Mouse (Mus musculus) c-Kit-positive CD71-positive TER-119-negative erythroid progenitor cells, embryonic 14.5 days (primary cell): ENCODE measurements around the gene Lnpk.

Experiments
- DNase-seq: peaks from one replicate; pipeline ENCODE4 v3.0.0-alpha.2; 2013; ENCODE audit warnings: low read depth

The Lnpk gene

GRCm38 (mm10) chr2:74578843-74579489, at the start of gene Lnpk:
Gene Lnpk (minus strand): TSS chr2:74579435.
- DNase-seq, result peak; percentile 81

- DNase-seq, result no peak
Observed at GRCm38 (mm10) chr2:74620368-74620767, 41.1 kb upstream of the Lnpk start.

DNA sequence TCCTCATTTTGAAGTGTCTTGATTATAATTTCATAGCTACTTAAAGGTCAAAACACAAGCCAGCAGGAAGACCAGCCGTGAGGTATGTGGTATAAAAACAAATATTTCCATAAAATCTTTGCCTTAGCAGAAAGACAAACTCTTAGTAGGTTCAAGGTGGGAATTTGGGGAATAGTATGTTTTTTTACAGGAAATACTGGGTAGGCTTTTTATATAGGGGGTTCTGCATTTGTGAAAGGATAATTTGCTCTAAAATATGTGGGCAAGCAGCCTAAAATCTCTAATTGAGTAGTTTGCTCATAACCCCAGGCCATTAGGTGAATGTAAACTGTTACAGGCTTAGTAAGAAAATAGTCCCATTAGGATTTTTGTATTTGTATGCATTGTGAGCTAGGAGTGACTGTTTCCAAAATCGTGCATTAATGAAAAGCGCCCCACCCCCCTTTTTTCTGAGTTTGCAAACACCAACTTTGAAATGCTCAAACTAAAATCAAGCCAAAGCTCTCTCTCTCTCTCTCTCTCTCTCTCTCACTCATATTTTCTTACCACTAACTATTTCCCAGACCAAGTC, 40.5 kb upstream of the Lnpk start:
- DNase-seq, result no peak

DNA sequence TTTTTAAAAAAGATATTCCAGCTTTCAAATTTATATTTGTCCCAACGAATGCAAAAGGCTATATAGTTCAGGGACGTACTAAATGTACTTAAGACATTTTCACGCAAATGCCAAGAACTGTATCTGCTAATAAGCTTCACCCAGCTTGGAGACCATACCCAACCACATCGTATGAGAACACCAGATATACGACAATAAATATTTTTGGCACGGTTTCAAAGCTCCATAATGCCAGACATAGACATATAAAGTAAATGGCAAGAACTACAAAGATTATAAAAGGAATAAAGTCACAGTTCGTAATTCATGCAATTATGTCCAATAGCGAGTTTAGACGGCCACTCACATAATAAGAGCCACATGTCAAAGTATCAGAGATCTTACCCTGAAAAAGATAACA, 38.5 kb upstream of the Lnpk start:
- DNase-seq, result no peak

GRCm38 (mm10) chr2:74611406-74611805, 32.2 kb upstream of the Lnpk start:
- DNase-seq, result no peak

GRCm38 (mm10) chr2:74609350-74609749, 30.1 kb upstream of the Lnpk start:
- no peak for DNase-seq

DNA sequence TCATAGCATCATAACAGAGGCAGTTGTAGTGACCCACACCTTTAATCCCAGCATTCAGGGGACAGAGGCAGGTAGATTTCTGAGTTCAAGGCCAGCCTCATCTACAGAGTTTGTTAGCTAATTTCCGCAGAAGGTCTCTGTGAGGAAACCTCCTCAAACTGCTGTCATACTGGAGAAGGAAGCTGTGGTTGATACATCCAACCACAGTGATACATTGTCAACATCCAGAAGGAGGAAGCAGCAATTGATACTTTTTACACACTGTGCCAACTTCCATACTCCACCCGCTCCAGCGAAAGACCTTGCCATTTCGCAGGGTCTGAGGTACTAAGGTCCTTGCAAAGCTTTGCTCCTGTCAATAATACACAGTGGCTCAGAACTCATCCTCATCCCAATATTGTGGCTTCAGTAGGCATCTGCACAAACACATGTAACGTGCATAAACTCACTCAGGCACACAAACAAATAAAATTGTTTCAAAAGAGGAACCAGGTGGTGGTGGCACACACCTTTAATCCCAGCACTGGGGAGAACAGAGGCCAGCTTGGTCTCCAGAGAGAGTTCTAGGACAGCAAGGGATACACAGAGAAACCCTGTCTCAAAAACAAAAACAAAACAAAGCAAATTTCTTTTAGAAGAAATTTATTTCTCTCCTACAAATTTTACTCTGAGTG, 27.0 kb upstream of the Lnpk start:
- DNase-seq, result no peak

- no peak for DNase-seq
Observed at GRCm38 (mm10) chr2:74604011-74604410, 24.8 kb upstream of the Lnpk start.

DNA sequence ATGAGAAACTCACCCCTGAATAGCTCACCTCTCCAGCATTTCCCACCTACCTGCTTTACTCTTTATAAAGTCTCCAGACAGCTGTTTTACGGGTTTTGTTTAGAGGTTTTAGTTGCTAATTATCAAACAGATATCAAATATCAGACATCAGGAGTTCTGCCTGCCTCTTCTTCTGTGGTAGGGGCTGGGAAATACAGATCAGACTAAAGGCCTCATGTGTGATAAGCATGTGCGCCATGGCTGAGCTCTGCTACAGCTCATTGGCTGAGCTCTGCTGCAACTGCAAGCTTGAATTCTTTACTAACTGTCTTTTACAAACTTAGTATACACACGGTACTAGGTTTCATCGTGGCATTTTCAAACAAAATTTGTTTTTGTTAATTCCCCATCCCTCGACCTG, 23.2 kb upstream of the Lnpk start:
- DNase-seq, result no peak

DNA sequence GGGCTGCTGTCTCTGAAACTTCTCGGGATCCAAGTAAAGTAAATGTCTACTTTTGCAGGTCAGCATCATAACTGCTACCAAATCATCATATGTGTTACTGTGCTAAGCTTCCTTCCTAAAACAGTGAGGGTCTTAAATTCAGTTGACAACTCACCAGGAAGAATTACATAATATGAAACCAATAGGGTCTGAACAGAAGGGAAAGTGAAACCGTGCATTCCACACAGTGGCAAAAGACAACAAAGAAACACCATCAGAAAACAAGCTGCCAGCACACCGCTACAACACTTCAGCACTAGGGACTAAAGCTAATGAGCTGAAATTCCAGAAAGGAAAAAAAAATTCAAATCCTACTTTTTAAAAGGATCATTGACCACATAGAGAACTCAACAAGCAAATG, 17.9 kb upstream of the Lnpk start:
- no peak for DNase-seq

- DNase-seq, result no peak
Observed at GRCm38 (mm10) chr2:74596094-74596493, 16.9 kb upstream of the Lnpk start.

DNA sequence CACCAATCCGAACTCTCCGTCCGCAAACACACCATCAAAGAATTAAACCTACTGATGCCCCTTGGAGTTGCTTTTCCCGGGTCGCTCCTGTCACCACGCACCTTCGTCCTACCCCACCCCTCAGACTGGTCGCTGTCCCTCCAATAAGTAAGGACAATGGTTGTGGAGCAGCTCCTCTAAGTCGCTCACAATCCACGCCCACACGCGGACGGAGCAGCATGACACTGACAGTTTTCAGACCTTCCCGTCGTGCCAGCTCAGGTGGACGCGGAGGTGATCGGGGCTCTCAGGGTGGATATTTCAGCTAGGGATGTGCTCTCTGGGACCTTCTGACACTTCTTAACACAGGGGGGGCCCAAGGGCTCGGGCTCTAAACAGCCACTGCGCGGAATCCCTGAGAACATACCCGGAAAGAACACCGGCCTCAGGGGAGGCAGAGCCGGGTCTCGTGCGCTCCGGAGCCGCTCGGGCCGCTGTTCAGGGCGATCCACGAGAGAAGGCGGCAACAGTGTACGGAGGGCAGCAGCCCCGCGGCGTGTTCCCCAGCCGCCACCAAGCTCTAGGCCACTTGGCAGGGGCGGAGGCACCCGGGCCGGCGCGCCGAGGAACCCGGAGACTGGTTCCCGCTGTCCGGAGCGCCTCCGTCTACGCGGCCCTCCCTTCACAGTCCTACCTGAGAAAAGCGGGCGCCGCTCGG, 941 bp downstream of the Lnpk start:
- DNase-seq, result peak; percentile 47

- DNase-seq, result no peak
Observed at GRCm38 (mm10) chr2:74570390-74570789, 8.8 kb downstream of the Lnpk start.

DNA sequence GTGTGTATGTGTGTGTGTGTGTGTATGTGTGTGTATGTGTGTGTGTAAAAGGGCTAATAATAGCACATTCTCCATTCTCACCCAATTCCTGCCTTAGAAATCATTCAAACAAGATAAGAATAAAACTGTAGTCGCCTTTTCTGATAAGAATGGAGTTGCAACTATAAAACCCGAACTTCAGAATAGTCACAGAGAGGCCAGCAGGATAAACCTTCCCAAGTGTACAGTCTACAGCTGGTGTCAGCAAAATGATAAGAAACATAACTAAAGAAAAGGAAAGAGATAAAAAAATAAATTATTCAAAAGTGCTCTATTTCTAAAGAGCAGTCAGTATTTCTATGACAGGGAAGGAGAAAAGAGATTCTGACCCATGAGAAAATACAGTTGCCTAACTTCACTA, 19.4 kb downstream of the Lnpk start:
- no peak for DNase-seq

- no peak for DNase-seq
Observed at GRCm38 (mm10) chr2:74559092-74559491, 20.1 kb downstream of the Lnpk start.

- no peak for DNase-seq
Observed at GRCm38 (mm10) chr2:74557451-74557850, 21.8 kb downstream of the Lnpk start.

DNA sequence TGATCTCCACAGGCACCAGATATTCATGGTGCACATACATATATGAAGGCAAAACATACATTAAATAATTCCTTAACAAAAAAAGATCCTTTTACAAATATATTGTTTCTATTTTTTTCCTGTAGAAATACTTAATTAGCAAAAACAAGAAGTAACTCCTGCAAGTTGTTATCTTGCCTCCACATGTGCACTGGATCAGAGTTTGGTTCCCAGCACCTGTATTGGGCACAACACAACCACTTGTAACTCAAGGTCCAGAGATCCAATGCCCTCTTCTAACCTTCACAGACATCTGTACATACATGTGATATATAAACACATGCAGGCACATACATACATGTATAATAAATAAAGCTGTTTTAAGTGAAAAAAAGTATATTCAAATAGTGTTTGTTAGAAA, 27.3 kb downstream of the Lnpk start:
- no peak for DNase-seq

DNA sequence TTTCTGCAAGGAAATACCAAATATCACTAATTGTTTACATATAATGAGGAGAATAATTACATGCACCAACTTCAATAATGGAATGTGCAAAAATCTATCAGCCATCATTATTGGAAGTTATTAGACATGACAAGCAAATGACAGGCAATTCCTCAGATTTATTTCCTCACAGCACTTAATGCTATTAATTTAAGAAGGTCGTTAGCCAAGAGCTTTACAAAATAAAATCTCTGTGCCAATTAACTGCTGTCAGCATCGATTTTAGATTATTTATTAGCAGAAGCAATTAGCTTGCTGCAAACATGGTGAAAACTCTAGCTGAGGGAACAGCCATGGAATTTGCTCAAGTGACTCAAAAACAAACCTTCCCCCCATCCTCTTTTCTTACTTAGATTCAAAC, 30.9 kb downstream of the Lnpk start:
- no peak for DNase-seq

- no peak for DNase-seq
Observed at GRCm38 (mm10) chr2:74508302-74508701, 70.9 kb downstream of the Lnpk start.

DNA sequence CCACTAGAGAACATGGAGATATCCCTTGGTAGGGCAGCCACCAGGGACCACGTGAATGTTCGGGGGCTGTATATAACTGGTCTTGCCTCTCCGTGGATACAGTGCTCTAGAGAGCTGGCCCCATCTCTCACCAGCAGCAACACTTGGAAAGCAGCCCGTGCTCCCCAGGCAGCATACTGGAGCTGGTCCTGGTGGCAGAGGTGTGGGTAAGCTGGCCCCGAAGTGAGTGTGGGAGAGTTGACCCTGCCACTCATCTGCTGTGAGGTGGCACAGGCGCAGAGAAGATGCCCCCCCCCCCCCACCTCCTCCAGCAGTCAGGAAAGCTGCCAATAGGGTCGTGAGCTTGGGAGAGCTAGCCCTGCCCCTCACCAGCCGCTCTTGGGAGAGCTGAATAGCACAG, 72.8 kb downstream of the Lnpk start:
- no peak for DNase-seq

DNA sequence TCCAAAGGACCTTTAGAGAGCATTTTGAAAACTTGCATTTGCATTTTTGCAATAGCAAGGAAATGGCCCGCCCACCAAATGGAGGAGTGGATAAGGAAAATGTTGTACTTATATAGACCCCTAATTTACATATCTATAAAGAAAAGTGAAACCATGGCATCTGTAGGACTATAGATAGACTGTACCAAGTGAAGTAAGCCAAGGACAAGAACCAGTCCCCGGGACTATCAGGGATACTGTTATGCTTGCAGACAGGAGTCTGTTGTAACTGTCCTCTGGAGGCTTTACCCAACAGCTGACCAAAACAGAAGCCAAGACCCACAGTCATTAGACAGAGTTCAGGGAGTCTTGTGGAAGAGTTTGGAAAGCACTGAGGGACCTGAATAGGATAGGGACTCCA, 78.9 kb downstream of the Lnpk start:
- no peak for DNase-seq

GRCm38 (mm10) chr2:74497851-74498250, 81.4 kb downstream of the Lnpk start:
- DNase-seq, result no peak

DNA sequence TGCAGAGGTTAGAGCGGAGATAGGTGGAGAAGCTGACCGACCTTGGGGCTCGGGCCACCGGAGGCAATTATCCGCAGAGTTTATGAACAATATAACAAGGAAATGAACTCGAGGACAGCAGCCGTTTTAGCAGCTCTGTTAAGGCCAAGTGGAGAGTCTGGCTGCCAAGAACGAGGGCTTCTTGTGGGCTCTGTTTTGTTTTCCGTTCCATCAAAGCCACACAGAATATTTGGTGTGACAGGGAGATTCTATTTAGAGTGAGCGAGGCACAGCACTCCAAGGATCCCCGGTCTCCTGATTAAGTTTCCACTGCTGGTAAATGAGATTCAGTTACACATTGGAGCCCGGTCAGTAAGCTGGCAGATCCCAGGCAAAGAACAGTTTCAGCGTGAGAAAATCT, 87.8 kb downstream of the Lnpk start:
- DNase-seq, result no peak
